Mouse (Mus musculus) activated CD4-positive, CD25-positive, alpha-beta regulatory T cell, adult 4 months (primary cell): ENCODE results near the gene Erbb4. TPM values are rescaled to one million over a fixed set of nuclear protein-coding genes. Genes with fewer than 3 reads are reported as not detected.

Experiments
- ATAC-seq: one replicate; pipeline ENCODE4 v1.8.0; 2017
- polyA plus RNA-seq, 2 experiments: library from polyadenylated mRNA; unstranded; fragments of 100-300 nt; shearing (Covaris generic); gene quantifications; one replicate each; pipeline ENCODE4 v1.2.1; 2017

Erbb4 gene
- polyA plus RNA-seq, 2 experiments from 2014 or later = not detected

DNA sequence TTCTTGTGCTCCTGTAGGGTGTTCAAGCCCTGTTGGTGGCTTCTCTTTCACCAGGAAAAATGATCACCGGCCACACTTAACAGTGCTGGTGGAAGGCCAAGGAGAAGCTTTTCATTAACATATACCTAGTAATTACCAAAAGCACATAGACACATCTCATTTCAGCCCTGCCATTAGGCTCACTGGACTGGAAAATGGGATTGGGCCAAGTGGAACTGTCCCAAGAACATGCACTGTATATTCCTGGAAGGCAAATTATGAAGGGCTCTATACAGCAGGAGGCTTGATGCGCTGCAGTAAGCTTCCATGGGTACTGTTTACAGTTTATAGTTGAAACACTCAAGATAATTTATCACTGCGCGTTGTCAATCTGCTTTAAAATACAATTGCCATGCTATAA is 248.4 kb downstream of the Erbb4 start:
- ATAC-seq = no peak

DNA sequence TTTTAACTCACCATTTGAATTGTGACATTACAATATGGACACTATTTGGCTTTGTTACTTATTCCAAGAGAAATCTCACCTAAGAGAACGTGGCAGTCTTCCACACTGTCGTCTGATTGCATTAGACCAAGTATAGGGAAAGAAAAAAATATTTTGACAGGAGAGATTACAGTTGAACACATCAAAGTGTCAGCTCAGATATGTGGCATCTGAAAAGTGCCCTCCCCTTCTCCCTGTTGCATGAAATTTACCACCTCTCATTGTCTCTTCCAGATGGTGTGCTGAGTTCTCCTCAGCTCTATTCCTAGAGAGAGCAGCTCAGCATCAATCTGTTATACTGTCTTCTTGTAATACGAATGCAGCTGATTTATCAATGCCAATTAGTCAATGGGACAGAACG is 268.5 kb downstream of the Erbb4 start:
- ATAC-seq = no peak

DNA sequence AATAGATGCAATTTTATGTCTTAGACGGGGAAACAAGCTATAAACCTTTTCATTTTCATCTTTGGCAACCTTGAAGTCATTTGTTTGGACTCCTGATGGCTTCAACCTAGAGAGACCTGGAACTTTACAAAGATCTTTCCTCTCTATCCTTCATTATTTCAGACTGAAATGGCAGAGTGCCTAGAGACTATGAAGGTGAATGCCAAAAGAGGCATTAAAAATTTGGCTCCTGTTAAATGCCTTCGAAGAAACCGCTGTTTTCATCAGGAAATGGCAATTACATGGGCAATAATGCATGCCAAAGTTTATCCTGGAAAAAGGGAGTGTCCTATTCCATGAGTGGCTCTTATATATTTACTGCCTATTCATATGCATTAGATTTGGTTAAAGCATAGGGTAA is 273.2 kb downstream of the Erbb4 start:
- ATAC-seq = no peak

DNA sequence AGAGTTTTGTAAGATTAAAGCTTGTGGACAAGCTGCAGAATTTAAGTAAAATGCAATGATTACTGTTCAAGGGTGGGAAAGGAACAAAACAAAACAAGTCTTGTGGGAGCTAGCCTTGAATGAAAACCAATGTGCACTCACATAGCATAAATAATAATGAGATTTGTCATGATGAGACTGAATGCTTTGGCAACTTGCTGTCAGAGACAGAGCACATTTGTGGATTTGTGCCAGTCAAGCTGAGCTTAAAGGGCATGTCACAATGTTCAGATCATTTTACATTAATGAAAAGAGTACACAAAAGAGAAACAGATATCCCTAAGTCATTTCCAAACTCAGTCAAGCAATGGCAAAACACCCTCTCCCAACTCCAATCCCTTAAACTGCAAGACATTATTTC is 275.8 kb downstream of the Erbb4 start:
- ATAC-seq = no peak

DNA sequence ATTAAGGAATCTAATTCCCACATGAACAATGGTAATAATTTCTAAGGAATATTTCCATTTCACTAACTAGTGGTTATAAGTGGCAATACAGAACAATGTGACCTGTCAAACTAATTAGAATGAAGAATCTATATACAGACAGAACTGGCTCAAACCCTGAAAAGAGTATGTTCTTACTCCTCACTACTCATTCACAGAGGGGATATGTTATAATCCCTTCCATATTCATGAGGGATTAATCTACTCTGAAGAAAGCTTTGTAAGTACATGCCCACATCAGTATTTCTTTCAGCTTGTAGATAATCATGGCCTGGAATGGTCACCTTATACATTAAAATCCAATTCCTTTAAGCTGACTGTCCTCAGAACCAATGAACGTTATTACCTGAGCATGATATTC is 276.3 kb downstream of the Erbb4 start:
- ATAC-seq = no peak

DNA sequence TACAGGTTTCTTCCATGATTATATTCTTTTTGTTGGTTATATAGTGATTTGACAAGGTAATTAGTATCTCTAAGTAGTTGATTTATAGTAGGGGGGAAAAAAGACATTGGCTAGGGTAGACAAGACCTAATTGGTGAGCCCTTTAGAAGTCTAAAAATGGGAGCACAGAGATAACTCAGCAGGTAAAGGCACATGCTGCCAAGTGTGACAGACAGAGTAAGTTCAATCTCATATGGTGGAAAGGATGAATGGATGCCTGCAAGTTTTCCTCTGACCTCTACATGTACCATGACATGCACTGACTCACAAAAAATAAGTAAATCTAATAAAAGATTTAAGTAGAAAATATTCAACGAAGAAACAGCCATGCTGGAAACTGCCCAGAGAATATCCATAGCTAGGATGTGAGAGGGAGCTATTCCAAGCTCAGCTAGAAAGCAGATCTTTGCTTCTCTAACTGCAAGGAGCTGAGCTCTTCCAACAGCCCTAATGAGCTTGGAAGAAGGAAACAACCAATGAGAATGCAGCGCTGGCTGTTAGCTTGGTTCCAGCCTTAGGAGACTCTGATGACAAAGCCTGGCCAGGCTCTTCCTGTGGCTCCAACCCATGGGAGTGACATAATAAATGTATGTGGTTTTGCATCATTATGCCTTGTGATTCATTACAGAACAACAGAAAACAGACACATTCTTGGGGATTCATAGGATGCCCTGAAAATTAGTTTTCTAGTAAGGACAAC is 277.2 kb downstream of the Erbb4 start:
- ATAC-seq = no peak

DNA sequence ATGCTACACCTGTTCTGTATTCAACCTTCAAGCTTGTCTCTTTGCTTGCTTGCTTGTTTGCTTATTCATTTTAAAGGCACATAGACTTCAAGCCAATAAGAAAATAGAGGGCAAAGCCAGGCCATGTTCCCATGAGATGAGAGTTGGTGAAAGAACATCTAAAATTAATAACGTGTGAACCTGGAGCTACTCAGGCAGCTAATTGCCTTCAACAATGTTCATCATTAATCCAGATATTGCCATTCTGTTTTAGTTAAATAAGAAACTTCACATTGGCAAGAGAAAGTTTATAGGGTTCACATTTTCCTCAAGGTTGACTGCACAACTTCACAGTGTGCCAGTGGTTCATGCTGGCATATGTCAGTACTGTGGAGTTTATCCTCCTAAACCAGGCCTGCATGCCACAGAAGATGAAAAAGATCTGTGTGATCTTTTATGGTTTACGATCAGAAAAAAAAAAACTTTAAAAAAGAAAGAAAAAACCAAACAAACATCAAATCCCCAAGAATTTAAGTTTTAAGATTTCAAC is 284.7 kb downstream of the Erbb4 start:
- ATAC-seq = no peak

DNA sequence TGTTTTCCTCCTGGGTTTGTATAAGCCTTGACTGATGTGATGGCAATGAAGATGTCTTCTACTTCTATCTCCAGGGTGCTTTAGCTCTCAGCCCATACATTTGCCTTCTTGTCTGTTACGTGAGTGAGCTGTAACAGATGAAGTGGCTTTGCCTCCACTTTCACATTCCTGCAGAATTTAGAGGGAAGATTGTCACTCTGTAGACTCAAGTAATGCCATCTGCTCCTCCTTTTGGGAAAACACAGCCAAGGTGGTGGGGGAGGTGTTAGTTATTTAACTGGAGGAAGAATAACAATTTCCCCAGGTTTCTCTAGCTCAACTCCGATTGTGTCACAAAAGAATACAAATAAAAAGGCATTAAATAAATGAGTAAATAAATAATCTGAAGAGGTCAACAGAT is 301.1 kb downstream of the Erbb4 start:
- no peak for ATAC-seq

DNA sequence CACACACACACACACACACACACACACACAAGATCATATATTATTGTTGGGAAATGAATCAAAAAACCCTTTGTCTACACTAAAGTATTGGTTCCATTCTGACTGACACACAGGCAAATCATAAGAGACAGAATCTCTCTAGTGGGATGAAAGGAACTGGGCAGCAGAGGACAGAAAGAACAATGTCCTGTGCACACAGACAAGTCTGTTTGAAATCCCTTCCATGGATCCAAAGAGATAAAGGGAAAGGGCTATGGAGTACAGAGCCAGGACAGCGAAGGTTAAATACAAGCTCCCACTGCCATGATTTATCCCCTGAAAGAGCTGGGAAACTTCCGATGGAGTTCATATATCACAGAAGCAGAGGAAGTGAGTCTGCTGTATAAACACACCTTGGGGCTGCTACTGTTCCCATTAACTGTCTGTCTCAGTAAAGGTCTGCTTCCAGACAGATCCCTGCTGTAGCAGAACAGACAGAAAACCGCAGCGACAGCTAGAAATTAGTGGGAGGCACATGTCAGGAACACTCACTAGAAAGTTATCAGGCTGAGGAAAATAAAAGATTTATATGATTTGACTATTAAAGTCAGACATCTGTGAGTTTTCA is 320.3 kb downstream of the Erbb4 start:
- ATAC-seq = no peak

DNA sequence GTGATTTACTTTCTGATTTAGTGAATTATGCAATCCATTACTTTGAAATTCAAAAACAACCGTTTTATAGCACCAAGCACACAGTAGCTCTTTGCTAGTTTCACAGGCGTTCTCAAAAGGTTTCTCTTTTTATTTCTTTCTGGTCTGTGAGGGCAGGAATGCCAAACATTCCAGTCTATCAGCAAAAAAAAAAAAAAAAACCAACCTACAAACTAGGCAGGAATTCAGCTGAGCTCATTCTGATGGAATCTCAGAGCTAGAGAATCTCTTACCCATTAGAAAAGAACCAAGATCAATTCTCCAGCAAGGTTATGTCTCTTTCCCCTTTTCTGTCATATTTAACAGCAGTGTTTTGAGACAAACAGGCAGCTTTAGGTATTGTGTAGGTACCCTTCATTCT is 327.2 kb downstream of the Erbb4 start:
- ATAC-seq = no peak

DNA sequence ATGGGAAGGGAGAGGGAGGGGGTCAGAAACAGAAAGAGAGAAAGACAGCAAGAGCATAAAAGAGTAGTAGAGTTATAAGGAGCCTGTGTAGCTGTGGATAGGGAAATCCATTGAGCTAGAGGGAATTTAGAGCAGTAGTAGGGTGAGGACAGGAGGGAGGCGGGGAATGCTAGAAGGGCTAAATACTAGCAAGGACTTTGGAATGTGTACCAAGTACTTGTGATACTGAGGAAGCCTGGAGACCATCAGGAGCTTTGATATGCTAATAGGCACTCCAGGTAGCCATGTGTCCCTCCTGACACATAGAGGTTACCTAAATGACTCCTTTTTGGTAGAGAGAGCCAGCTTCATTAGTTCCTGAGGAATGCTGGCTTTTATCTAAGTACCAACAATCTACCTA is 327.8 kb downstream of the Erbb4 start:
- ATAC-seq = no peak

DNA sequence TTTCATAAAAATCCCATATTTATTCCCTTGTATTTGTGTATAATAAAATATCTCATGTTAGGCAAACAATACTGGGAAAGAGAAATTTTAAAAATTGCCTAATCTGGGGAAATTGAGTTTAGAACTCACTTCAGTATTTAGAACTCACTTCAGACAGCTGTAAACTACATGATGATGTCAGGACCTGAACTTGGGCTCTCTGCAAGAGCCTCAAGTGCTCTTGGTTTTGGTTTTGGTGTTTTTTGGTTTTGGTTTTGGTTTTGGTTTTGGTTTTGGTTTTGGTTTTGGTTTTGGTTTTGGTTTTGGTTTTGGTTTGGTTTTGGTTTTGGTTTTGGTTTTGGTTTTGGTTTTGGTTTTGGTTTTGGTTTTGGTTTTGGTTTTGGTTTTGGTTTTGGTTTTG is 341.8 kb downstream of the Erbb4 start:
- ATAC-seq = peak; percentile 66

DNA sequence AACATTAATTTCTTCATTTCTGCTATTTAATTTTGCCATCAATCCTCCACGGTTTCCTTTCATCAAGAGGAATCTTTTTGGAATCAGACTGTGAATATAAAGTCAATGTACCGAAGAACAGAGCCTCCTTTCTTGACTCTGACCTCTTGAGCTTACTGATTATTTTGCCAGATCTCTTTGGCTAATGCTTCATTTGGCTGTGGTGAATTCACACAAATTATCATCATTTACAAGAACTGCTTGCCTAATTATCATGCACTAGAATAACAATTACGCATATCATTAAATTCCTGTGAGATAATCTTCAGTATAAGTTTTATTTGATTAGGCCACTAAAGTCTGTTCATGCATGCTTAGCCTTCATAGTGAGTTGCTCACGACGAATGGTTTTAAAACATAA is 345.4 kb downstream of the Erbb4 start:
- no peak for ATAC-seq

DNA sequence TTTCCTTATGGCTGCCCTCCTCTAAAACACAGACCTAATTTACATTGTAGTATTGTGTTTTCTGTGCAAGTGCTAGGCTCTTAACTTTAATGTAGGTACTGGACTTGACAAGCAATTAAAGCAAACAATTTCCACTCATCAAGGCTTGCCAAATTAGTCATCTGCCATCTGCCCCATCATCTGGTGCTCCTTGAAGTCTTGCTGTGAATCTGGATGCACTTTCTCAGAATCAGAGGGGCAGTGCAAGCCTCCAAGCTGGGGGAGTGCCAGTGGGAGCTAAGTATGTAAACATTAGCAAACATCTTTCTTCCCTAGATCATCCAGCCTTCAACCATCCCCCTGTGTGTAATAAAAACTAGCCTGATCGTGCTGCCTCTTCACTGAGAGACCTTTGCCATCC is 358.9 kb downstream of the Erbb4 start:
- ATAC-seq = no peak

DNA sequence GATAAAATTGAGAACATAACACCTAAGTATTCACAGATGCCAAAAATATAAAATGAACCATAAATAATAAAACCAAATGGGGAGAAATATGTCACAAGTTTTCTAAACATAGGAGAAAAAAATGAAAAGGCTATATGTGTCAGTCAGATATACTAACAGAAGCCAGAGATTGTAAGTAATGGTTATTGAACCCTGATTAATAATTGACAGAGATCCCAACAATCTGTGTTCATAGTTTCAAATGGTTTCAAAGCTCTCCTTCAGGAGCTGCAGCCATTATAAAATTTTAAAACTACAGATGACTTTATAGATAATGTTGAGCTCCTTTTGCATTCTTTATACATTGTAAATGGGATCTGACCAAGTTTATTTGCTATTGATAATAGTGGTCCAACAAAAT is 426.4 kb downstream of the Erbb4 start:
- ATAC-seq = no peak

DNA sequence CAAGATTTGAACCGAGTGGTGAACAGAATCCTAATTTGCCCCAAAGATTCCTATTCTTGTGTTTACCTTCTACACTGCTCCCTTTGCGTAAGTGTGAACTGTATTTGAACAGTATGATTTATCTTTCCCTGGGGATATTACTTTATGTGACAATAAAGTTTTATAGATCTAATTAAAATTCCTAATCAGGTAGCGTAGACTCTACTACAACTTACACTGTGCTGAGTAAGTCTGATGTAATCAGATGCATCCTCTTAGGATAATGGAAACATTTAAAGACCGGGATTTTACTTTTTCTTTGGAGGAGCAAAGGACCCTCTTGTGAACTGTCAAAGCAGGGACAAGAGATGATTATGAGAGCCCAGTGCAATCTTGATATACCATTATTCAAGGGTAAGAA is 433.2 kb downstream of the Erbb4 start:
- no peak for ATAC-seq

DNA sequence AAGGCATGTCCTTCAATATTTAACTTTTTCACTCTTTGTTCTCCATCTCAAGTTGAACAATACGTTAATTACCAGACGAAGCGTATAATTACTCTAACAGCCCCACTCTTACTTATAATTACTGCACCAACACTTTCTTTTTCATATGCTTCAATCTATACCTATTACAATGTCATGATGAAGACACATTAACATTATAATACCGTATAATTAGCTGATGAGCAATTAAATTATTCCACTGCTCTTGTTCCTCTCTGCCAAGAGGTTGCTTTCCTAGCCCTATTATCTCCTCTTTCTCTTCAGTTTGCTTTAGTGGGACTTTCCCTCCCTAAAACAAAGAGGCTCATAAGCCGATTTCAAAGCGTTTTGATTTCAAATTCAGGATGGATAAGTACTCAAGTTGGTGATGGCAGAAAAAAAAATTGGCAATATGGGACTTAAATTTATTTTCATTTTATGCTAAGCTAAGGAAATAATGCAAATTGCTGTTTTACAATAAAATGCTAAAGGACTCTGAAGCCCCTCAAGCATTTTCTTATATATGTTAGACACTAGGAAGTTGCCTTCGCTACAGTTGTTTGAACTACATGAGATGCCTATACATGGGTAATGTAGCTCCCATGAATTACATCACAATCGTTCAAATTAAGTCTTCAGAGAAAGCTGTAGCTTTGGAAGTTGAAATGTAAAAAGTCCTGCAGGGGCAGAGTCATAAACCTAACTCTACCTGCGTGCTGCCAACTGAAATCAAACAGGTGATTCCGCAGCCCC is 440.8 kb downstream of the Erbb4 start:
- ATAC-seq = no peak

DNA sequence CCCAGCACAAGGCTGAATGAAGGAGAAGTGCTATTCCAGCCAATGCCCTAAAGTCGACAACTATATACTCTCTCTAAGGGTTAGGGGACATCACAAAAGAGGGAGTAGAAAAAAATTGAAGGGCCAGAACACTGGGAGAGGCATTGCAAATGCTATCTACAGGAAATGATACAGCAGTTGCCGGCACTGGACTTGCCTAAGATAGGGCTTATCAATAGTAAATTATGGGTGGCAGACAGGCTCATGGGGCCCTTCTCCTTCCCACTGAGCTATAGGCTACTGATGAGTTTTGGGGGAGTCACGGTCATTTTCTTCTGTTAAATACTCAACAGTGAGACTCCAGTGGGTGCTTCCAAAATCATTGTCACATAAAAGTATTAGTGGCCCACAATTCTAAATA is 517.4 kb downstream of the Erbb4 start:
- ATAC-seq = no peak

DNA sequence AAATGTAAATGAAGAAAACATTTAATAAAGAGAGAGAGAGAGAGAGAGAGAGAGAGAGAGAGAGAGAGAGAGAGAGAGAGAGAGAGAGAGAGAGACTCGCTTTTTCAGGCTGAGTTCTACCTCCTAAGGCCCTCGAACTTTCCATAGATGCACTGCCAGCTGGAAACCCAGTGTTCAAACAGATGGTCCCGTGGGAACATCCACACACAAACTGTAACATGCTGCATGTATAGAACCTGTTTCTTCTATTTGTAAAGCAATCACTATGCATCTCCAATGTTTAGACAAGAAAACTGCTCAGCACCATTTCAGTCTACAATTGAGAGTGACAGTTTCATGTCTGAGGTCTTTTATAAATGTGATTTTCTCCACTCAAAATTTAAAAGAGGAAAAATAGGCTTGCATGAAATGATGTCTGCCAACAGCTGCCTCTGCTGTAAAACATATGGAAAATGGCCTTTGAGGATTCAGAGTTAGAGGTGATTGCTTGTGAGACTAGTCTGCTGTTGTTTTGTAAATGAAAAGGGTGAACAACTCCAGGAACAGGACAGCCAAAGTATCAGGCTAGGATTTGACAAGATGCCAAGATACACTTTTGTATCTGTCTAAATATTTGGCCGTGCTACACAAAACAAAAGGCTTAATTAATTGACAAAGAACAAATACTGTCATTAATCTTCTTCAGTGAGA is 533.9 kb downstream of the Erbb4 start:
- no peak for ATAC-seq

DNA sequence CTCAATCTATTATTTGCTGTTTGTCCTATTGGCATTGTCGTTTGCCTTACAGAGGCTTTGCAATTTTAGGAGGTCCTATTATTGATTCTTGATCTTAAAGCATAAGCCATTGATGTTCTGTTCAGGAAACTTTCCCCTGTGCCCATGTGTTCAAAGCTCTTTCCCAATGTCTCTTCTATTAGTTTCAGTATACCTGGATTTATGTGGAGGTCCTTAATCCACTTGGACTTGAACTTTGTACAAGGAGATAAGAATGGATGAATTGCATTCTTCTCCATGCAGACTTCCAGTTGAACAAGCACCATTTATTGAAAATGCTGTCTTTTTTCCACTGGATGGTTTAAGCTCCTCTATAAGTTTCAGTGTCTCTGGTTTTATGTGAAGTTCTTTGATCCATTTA is 536.9 kb downstream of the Erbb4 start:
- ATAC-seq = no peak

DNA sequence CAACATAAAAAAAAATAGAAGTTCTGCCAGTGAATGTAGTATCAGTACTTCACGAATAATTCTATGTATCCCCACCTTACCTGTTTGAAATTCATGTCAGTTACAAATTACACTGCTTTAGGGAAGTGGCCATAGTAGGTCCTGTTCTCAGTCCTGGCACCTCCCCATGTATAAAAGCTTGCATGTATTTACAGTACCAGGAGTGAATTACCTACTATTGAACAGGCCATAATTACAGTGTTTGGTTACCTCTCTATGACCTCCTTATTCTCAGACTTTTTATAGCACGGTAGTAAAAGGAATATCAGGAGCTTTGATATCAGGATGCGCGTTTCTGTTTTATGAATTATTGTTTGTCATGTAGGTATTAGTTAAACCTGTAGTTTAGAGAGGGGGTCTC is 564.9 kb downstream of the Erbb4 start:
- ATAC-seq = no peak

DNA sequence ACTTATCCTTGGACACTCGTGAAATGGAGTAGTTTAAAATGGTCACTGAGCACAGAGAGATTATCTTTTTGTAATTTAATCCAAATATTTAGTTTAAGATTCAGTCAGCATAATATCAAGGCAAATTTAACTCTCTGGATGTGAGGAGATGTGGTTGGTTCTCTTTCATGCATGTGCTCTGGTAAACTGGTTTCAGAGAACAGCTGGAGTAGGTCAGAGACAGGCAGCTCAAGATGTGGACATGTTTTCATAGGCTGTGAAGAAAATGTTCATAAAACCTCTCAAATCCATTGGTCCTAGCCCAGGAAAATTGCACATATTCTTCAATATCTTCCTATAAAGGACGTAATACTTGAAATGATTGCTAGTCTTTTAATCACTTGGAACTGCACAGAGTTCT is 590.0 kb downstream of the Erbb4 start:
- no peak for ATAC-seq

DNA sequence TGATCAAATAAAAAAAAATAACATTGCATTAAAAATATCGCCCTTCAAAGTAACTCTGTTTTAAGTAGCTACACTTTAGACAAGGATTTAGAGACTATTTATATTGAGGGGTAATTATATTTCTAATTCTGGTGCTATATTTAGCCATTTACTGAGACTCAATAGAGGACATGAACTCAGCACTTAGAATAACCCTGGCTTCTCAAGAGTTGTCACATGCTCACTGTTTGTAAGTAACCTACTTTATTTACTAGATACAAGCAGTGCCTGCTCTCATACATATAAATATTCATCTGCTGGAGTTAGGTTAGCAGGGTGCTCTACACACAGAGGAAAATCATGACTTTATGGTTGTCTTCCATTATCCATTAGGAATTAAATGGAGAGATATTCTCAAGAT is 604.0 kb downstream of the Erbb4 start:
- no peak for ATAC-seq
